Mouse (Mus musculus) MEL (cell line): Measurements from ENCODE around the gene H2-M5.

Experiments
- BHLHE40 ChIP-seq: IDR thresholded peaks from 2 replicates; pipeline ENCODE4 v1.6.1; 2012; ENCODE audit warnings: low read depth, mild to moderate bottlenecking, inconsistent platforms, low read length, improper control_type of control experiment, borderline replicate concordance
- CTCF ChIP-seq, 3 experiments: IDR thresholded peaks in 2 of 3; conservative IDR thresholded peaks in 1 of 3; 2 replicates each; pipeline ENCODE4 v1.5.1; 2011 to 2012; ENCODE audit warnings: low read length in 3 of 3, low read depth in 2 of 3, mild to moderate bottlenecking in 2 of 3, improper control_type of control experiment in 1 of 3, inconsistent platforms in 1 of 3, mixed read lengths in 1 of 3, moderate library complexity in 1 of 3; ENCODE audit not compliant: control insufficient read depth in 1 of 3, insufficient read depth in 1 of 3, poor library complexity in 1 of 3, severe bottlenecking in 1 of 3
- EP300 ChIP-seq, 2 experiments: IDR thresholded peaks; 2 replicates each; pipeline ENCODE4 v1.6.1; 2011; ENCODE audit warnings: improper control_type of control experiment in 2 of 2, low read length in 2 of 2, low read depth in 1 of 2, mild to moderate bottlenecking in 1 of 2
- HCFC1 ChIP-seq: IDR thresholded peaks from 2 replicates; pipeline ENCODE4 v1.6.1; 2012; ENCODE audit warnings: low read depth, mild to moderate bottlenecking, inconsistent platforms, low read length, improper control_type of control experiment, moderate library complexity
- JUND ChIP-seq: IDR thresholded peaks from 2 replicates; pipeline ENCODE4 v1.6.1; 2011; ENCODE audit warnings: low read depth, mild to moderate bottlenecking, improper control_type of control experiment, low read length
- POLR2A ChIP-seq, 2 experiments: IDR thresholded peaks; 2 replicates each; pipeline ENCODE4 v1.6.1; 2011 to 2012; ENCODE audit warnings: low read length in 2 of 2, mild to moderate bottlenecking in 2 of 2, control low read depth in 1 of 2, improper control_type of control experiment in 1 of 2, low read depth in 1 of 2, moderate library complexity in 1 of 2; ENCODE audit not compliant: control insufficient read depth in 1 of 2, insufficient read depth in 1 of 2, poor library complexity in 1 of 2
- RCOR1 ChIP-seq: IDR thresholded peaks from 2 replicates; pipeline ENCODE4 v1.6.1; 2012; ENCODE audit warnings: low read depth, mild to moderate bottlenecking, inconsistent platforms, low read length, improper control_type of control experiment

DNA sequence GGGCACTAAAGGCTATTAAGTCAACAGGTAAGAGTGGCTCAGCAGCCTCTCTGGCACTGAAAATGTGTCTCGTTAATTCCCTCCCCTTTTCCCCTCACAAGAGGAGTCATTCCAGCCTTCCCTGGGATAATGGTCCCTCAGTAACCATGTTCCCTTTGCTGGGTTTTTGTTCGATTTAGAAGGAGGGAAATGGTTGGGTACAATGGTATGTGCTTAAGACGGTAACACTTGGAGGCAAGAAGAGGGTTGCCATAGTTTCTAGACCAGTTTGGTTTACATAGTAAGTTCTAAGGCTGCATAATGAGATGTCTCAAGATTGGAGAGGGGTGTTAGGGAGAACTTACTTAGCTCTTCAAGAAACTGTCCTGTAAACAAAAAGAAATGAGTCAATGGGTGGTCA, 22.4 kb upstream of the H2-M5 start:
- no peak for TF ChIP-seq CTCF (IDR thresholded peaks at IDR 0.05 in 2 of 3, conservative IDR thresholded peaks at IDR 0.05 in 1 of 3; ENCODE audit: control insufficient read depth in 1 of 3, insufficient read depth in 1 of 3, low read depth in 2 of 3, low read length in 3 of 3, poor library complexity in 1 of 3, severe bottlenecking in 1 of 3)
- TF ChIP-seq EP300 (IDR thresholded peaks at IDR 0.05; ENCODE audit: low read depth in 1 of 2, low read length in 2 of 2): no peak
- TF ChIP-seq JUND: no peak
- no peak for TF ChIP-seq POLR2A (IDR thresholded peaks at IDR 0.05; ENCODE audit: control insufficient read depth in 1 of 2, insufficient read depth in 1 of 2, low read depth in 1 of 2, low read length in 2 of 2, poor library complexity in 1 of 2)
- TF ChIP-seq RCOR1: no peak
- no peak for TF ChIP-seq BHLHE40
- no peak for TF ChIP-seq HCFC1
